Mouse (Mus musculus): ENCODE measurements around the gene Ebpl.

DNA sequence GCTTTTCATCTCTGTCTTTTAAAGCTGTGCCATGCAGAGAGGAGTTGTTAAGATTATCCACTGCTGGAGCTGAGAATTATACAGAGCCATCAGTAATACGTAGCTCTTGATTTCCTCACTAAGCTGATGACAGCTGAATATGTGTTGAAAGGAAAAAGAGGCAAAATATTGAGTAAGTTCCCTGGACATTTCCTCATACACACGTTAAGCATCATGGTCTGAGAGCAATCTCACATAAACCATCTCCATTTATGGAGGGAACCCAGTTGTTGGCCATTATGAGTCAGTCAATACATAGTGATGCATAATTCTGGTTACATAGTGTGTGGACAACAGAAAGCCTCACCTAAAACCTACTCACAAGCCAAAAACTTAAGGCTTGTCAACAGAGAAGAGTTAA is 57.8 kb downstream of the Ebpl start:
- TF ChIP-seq CTCF (IDR thresholded peaks at IDR 0.05; ENCODE audit: low read depth) (no peak), EP300 (IDR thresholded peaks at IDR 0.05; ENCODE audit: low read depth) (no peak)

All from liver, postnatal 0 days (tissue).